Mouse (Mus musculus) liver, postnatal 0 days (tissue): ENCODE measurements at regions not wholly inside any gene's neighbourhood (a gene's known extent, or its start where the extent isn't known, plus 50 kb on each side); places are given as distances from the start of the nearest gene placed in this dataset.

Experiments used
- ATAC-seq: fragments of 200-750 bp; cut with Nextera tagmentation; 2 replicates; pipeline ENCODE4 v1.8.0; 2017; ENCODE audit warnings: mild to moderate bottlenecking, moderate library complexity
- DNase-seq: peaks from one replicate; pipeline ENCODE4 v3.0.0-alpha.2; 2016
- H3K27ac ChIP-seq: fragments of 300-500 bp; sonication (generic); 2 replicates; pipeline ENCODE4 v1.5.1; 2014; ENCODE audit warnings: antibody characterized with exemption, moderate library complexity, mild to moderate bottlenecking, low read depth
- H3K27me3 ChIP-seq: fragments of 300-500 bp; sonication (generic); 2 replicates; pipeline ENCODE4 v1.6.1; 2014; ENCODE audit warnings: low read length, control low read depth, mixed read lengths; ENCODE audit not compliant: insufficient read depth
- H3K36me3 ChIP-seq: fragments of 300-500 bp; sonication (generic); replicated peaks from 2 replicates; pipeline ENCODE4 v1.6.1; 2014; ENCODE audit warnings: mild to moderate bottlenecking, control low read depth, low read length, moderate library complexity, mixed read lengths; ENCODE audit not compliant: insufficient read depth
- H3K4me1 ChIP-seq: fragments of 300-500 bp; sonication (generic); 2 replicates; pipeline ENCODE4 v1.6.1; 2014; ENCODE audit warnings: antibody characterized with exemption, mild to moderate bottlenecking, control low read depth; ENCODE audit not compliant: insufficient read depth
- H3K4me2 ChIP-seq: fragments of 300-500 bp; sonication (generic); 2 replicates; pipeline ENCODE4 v1.6.1; 2014; ENCODE audit warnings: low read depth, mild to moderate bottlenecking, low read length, moderate library complexity, mixed read lengths
- H3K4me3 ChIP-seq: fragments of 300-500 bp; sonication (generic); 2 replicates; pipeline ENCODE4 v1.5.1; 2014; ENCODE audit warnings: low read depth, low read length
- H3K9ac ChIP-seq: fragments of 300-500 bp; sonication (generic); replicated peaks from 2 replicates; pipeline ENCODE4 v1.6.1; 2014; ENCODE audit warnings: mild to moderate bottlenecking, moderate library complexity
- H3K9me3 ChIP-seq: fragments of 300-500 bp; sonication (generic); 2 replicates; pipeline ENCODE4 v1.6.1; 2016; ENCODE audit warnings: mild to moderate bottlenecking, control low read depth, low read length, mixed read lengths
- CTCF ChIP-seq: sonication (generic); IDR thresholded peaks from 2 replicates; pipeline ENCODE4 v1.5.1; 2016; ENCODE audit warnings: antibody characterized with exemption, low read depth
- EP300 ChIP-seq: IDR thresholded peaks from 2 replicates; pipeline ENCODE4 v1.6.1; 2016; ENCODE audit warnings: antibody characterized with exemption, low read depth, mild to moderate bottlenecking
- WGBS: fragments of 180-500 bp; shearing (Covaris S2); extraction: QIAGEN DNeasy Blood & Tissue Kit; methylation state at CpG from one replicate; pipeline ENCODE4 v1.1.7; 2014; ENCODE audit not compliant: insufficient replicate concordance; 5-methylcytosine and 5-hydroxymethylcytosine counted together

DNA sequence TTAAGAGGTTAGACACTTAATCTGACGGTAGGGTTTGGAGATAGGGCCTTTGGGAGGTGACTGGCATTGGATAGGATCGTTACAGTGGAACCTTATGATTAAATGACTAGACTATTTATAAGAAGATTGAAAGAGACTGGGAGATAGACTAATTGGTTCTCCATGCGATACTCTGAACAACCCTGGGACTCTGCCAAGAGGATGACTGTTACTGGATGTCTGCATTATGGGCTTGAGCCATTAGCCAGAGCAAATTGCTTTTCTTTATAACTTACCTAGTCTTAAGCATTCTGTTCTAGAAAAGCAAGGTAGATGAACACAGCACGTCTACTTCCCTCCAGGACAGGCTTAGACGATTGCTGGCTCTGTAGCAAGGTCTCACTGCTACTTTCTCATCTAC lies 180.3 kb upstream of the Ctbp2 start:
- TF ChIP-seq EP300 (no peak), CTCF (no peak)
- Histone ChIP-seq H3K9ac (no peak overlapping the region), H3K27me3 (no peaks in the 10 kb centered on the region), H3K27ac (no peak overlapping the region), H3K4me1 (no peaks in the 10 kb centered on the region), H3K4me2 (no peak overlapping the region), H3K4me3 (no peak overlapping the region), H3K36me3 (no peaks in the 10 kb centered on the region), H3K9me3 (no peaks in the 10 kb centered on the region)
- ATAC-seq (no peak), DNase-seq (no peak)
- 64% methylated on average over 5 of the region's 5 CpGs for WGBS

DNA sequence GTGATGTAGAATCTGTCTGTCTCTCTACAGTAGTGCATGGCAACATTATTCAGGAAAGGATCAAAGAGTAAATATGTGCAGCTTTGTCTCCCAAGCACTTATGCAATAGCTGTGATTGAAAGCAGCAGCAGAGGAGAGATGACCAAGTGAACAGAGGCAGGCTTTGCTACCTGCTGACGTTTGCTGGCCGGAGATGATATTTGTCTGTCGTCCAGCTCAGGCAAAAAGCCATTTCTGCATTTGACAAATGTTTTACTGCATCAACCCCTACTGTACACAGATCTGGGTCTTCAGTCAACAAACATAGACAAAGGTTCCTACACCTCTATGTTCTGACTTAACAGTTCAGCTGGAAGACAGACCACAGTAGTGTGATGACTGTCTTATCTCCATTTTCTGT lies 166.3 kb upstream of the Ctbp2 start:
- Histone ChIP-seq H3K9me3 (0 out of 2 replicates have a peak, but pooled peaks cover 2% of the 10 kb centered on the region), H3K9ac (no peak overlapping the region), H3K4me2 (no peak overlapping the region), H3K4me1 (no peaks in the 10 kb centered on the region), H3K27me3 (no peaks in the 10 kb centered on the region), H3K27ac (no peak overlapping the region), H3K36me3 (no peaks in the 10 kb centered on the region), H3K4me3 (no peak overlapping the region)
- TF ChIP-seq CTCF (no peak), EP300 (no peak)
- ATAC-seq, result no peak
- no peak for DNase-seq
- WGBS, result 79% methylated on average over 3 of the region's 3 CpGs

DNA sequence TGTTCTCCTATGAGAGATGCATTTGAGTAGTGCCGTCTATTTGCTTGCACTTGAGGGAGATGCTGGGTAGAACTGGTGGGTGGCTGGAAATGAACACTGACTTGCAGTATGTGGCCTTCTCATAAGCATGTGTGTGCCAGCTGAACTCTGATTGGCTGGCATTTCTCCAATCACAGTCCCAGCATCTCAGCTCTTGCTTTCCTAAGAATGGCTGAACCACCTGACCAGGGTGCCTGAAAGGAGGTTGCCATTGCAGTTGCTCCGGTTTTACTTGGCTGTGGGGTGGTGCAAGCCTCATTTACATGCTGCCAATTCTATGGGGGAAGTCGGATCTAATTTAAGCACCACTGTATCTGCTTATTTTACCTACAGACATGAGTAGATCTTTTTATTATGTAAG lies 164.1 kb upstream of the Ctbp2 start:
- no peak for TF ChIP-seq EP300
- H3K9ac ChIP-seq, result no peak overlapping the region
- no peaks in the 10 kb centered on the region for H3K4me1 ChIP-seq
- DNase-seq, result no peak
- ATAC-seq, result no peak
- H3K4me3 ChIP-seq, result no peak overlapping the region
- H3K9me3 ChIP-seq, result 0 out of 2 replicates have a peak, but pooled peaks cover 2% of the 10 kb centered on the region
- H3K36me3 ChIP-seq, result no peaks in the 10 kb centered on the region
- H3K27me3 ChIP-seq, result no peaks in the 10 kb centered on the region
- H3K27ac ChIP-seq, result no peak overlapping the region
- no peak overlapping the region for H3K4me2 ChIP-seq
- 72% methylated on average over 3 of the region's 3 CpGs for WGBS

DNA sequence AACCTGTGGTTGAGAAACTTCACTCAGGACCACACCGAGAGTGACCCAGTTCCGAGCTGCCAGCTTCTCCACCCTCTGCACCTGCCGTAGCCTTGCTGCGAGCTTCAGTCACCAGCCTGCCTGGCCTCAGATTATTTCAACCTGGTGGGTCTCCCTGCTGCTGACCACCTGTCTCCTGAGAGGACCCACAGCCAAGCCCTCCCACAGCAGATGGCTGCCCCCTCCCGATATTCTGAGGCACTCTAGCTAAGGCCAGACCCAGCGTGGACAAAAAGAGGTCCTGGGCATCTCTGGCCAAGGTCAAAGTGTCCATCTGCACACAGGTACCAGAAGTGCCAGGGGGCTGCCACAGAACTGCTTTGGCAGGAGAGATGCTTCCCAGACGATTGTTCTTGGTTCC lies 162.7 kb upstream of the Ctbp2 start:
- no peak for DNase-seq
- H3K4me1 ChIP-seq, result no peaks in the 10 kb centered on the region
- no peak overlapping the region for H3K9ac ChIP-seq
- no peak overlapping the region for H3K4me3 ChIP-seq
- H3K9me3 ChIP-seq, result no peaks in the 10 kb centered on the region
- H3K27ac ChIP-seq, result no peak overlapping the region
- no peaks in the 10 kb centered on the region for H3K27me3 ChIP-seq
- no peaks in the 10 kb centered on the region for H3K36me3 ChIP-seq
- 80% methylated on average over 7 of the region's 7 CpGs for WGBS
- TF ChIP-seq EP300 (no peak), CTCF (no peak)
- ATAC-seq, result no peak
- H3K4me2 ChIP-seq, result no peak overlapping the region

DNA sequence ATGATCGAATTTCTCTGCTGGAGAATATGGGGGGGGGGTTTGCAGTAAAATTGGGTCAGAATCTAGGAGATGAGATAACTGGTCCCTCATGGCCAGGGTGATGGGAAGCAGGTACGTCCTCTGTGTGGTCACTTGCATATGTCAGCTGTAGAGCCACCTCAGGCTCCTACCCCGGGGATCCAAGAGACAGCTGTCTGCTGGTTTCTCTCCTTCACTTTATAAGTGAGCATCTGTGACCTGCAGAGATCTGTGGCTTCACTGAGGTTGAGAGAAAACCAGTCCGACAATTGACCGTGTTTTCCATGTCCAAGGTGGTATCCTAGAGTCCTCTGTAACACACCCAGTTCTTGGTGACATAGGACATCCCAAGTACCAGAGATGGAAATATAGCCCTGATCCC lies 162.1 kb upstream of the Ctbp2 start:
- Histone ChIP-seq H3K27me3 (no peaks in the 10 kb centered on the region), H3K9ac (no peak overlapping the region), H3K27ac (no peak overlapping the region), H3K36me3 (no peaks in the 10 kb centered on the region), H3K4me2 (no peak overlapping the region), H3K4me3 (no peak overlapping the region), H3K4me1 (no peaks in the 10 kb centered on the region), H3K9me3 (no peaks in the 10 kb centered on the region)
- DNase-seq, result no peak
- no peak for ATAC-seq
- no peak for TF ChIP-seq CTCF
- no peak for TF ChIP-seq EP300
- WGBS, result 71% methylated on average over 5 of the region's 5 CpGs

DNA sequence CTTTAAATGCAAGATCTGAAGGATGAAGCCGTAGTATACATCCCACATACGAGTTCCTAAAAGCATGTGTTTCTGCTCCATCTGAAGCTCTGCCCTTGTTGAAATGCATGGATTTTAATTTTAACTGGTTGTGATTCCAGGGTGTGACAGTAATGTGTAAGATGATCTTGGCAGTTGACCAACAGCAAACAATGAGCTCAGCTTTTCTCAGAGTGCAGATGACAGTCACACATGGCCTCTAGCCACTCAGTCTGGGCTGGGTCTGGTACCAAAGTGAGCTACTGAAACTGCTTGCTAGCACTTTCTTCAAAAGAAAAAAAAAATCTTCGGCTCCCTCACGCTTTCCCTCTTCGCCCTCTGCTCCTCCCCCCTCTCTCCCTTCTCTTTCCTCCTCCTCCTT lies 138.0 kb upstream of the Ctbp2 start:
- no peak overlapping the region for H3K4me3 ChIP-seq
- no peaks in the 10 kb centered on the region for H3K9me3 ChIP-seq
- no peaks in the 10 kb centered on the region for H3K27me3 ChIP-seq
- no peak overlapping the region for H3K9ac ChIP-seq
- TF ChIP-seq CTCF (no peak), EP300 (no peak)
- WGBS, result 70% methylated on average over 5 of the region's 5 CpGs
- H3K4me2 ChIP-seq, result no peak overlapping the region
- no peaks in the 10 kb centered on the region for H3K4me1 ChIP-seq
- H3K27ac ChIP-seq, result no peak overlapping the region
- no peak for DNase-seq
- no peak for ATAC-seq
- no peaks in the 10 kb centered on the region for H3K36me3 ChIP-seq

DNA sequence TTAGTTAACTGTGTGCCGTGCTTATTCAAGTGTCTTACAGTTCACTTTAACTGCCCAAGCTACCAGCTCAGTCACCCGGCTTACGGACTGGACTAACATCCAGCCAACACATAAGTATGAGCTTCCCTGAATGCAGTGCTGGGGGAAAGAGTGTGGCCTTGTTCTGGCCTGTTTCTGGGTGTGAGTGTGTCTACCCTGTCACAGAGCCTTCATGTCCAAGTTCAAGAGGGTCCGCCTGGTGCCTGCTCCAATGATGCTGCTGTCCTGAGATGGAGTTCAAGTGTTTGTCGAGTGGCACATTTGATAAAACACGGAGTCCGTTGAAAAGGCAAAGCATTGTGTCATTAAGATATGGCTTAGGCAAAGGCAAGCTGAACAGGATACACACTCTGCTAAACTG lies 135.0 kb upstream of the Ctbp2 start:
- no peak overlapping the region for H3K9ac ChIP-seq
- DNase-seq (no peak), ATAC-seq (no peak)
- H3K36me3 ChIP-seq, result no peaks in the 10 kb centered on the region
- TF ChIP-seq EP300 (no peak), CTCF (no peak)
- H3K9me3 ChIP-seq, result no peaks in the 10 kb centered on the region
- H3K27ac ChIP-seq, result no peak overlapping the region
- H3K4me3 ChIP-seq, result no peak overlapping the region
- no peaks in the 10 kb centered on the region for H3K4me1 ChIP-seq
- no peak overlapping the region for H3K4me2 ChIP-seq
- H3K27me3 ChIP-seq, result no peaks in the 10 kb centered on the region
- 83% methylated on average over 7 of the region's 7 CpGs for WGBS
